Mouse (Mus musculus) G1E (cell line): ENCODE data around the gene Foxn4.

Experiments
- CTCF ChIP-seq: IDR thresholded peaks from 2 replicates; pipeline ENCODE4 v1.5.1; 2012; ENCODE audit warnings: low read depth, low read length, inconsistent platforms, mixed read lengths
- GATA1 ChIP-seq: IDR thresholded peaks from 2 replicates; pipeline ENCODE4 v1.6.1; 2012; ENCODE audit warnings: borderline replicate concordance, low read length, inconsistent platforms, mixed read lengths
- POLR2AphosphoS5 ChIP-seq: IDR thresholded peaks from 2 replicates; pipeline ENCODE4 v1.6.1; 2012; ENCODE audit warnings: low read depth, low read length, inconsistent platforms; ENCODE audit not compliant: insufficient replicate concordance

- no peak for TF ChIP-seq CTCF
- TF ChIP-seq GATA1 = no peak
- TF ChIP-seq POLR2AphosphoS5 = no peak
Measured at GRCm38 (mm10) chr5:114246465-114246864, 27.1 kb downstream of the Foxn4 start.
